Mouse (Mus musculus) heart, postnatal 14 days (tissue): ENCODE data around the gene Mrpl16. TPM values are rescaled to one million over a fixed set of nuclear protein-coding genes. Genes with fewer than 3 reads are reported as not detected.

ENCODE experiments used
- DNase-seq, 2 experiments: peaks; one replicate each; pipeline ENCODE4 v3.0.0; 2021 to 2022
- intact Hi-C: fragments of 180-260 bp; cut with DNase I; formaldehyde crosslinking; loops from one replicate; pipeline ENCODE4 v1.15.1; 2025
- total RNA-seq, 2 experiments: library from RNA; stranded (reverse); gene quantifications; 2 replicates each; pipeline ENCODE4 v1.2.3; 2021

The Mrpl16 gene
- total RNA-seq, 2 experiments from 2014 or later: 90.2 to 101 TPM

GRCm38 (mm10) chr19:11823346-11824065, 53.3 kb downstream of the Mrpl16 start:
- DNase-seq: no peak
- intact Hi-C loops: no loop called here

Other genes starting within 250 kb of the Mrpl16 start
- 1 to 10 TPM; 4.0 to 6.4 TPM for gene Ms4a4d, start 233.6 kb upstream of the Mrpl16 start, total RNA-seq
- gene Ms4a6d, start 165.5 kb upstream of the Mrpl16 start, total RNA-seq: 1 to 10 TPM; 3.6 to 5.0 TPM
- gene Ms4a2, start 146.7 kb upstream of the Mrpl16 start, total RNA-seq: not detected
- not detected for gene Ms4a3, start 129.5 kb upstream of the Mrpl16 start, total RNA-seq
- gene Oosp2, start 109.8 kb upstream of the Mrpl16 start, total RNA-seq: not detected
- not detected for gene Oosp1, start 79.2 kb upstream of the Mrpl16 start, total RNA-seq
- gene Oosp3, start 73.3 kb upstream of the Mrpl16 start, total RNA-seq: not detected
- gene Gif, start 22.8 kb upstream of the Mrpl16 start, total RNA-seq: not detected
- gene Stx3, start 49.0 kb downstream of the Mrpl16 start, total RNA-seq: 1 to 10 TPM; 7.7 to 8.4 TPM
- gene Olfr1417, start 68.8 kb downstream of the Mrpl16 start, total RNA-seq: not detected
- not detected for gene Olfr1418, start 90.7 kb downstream of the Mrpl16 start, total RNA-seq
- gene Olfr1419, start 104.7 kb downstream of the Mrpl16 start, total RNA-seq: not detected
- gene Olfr1420, start 116.2 kb downstream of the Mrpl16 start, total RNA-seq: not detected
- gene Patl1, start 142.0 kb downstream of the Mrpl16 start, total RNA-seq: 10 to 100 TPM; 26.2 to 28.2 TPM
- gene Osbp, start 195.6 kb downstream of the Mrpl16 start, total RNA-seq: 10 to 100 TPM; 81.3 to 85.1 TPM